Mouse (Mus musculus): ENCODE results near the gene Mob2.

The Mob2 gene

DNA sequence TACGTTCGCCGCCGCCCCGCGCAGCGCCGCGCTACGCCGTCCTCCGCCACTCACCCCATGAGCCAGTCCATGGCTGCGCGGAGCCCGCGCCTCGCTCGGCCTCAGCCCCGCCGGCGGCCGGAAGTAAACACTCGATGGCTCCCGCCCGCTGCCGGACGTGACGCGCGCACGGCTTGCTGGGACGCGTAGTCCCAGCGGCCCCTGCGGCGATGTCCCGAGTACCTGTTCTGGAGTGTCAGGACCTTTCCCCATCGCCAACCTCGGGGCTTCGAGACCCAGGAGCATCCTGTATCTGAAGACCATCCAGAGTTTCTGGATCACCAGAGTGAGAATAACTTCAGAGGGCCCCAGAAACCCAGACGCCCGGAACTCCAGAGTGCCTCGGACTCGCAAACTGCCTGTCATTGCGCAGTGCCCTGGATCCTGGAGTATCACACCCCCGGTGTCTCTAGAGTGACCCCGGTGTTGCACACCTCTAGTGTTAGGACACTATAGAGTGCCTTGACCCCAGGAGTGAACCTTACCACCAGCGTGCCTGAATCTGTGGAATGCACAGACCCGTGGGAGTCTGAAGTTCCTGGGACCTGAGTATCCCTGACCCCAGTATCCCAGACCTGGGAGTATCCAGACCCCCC lies at the start of gene Mob2:
Mob2 (minus strand) TSS at position 135 of the 635 bp plus-strand sequence.
- peak; percentile 72 for DNase-seq (ENCODE audit: low spot score)

DNA sequence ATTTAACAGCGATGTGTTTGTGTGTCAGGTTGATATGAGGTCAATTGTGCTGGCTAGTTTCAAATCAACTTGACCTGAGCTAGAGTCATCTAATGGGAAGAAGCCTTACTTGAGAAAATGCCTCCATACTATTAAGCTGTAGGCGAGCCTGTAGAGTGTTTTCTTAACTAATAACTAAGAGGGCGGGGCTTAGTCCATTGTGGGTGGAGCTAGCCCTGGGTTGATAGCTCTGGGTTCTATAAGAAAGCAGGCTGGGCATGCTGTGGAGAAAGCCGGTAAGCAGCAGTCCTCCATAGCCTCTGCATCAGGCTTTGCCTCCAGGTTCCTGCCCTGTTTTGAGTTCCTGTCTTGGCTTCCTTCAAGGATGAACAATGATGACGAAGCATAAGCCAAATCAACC lies 43.9 kb upstream of the Mob2 start:
- DNase-seq (ENCODE audit: low spot score): no peak

DNA sequence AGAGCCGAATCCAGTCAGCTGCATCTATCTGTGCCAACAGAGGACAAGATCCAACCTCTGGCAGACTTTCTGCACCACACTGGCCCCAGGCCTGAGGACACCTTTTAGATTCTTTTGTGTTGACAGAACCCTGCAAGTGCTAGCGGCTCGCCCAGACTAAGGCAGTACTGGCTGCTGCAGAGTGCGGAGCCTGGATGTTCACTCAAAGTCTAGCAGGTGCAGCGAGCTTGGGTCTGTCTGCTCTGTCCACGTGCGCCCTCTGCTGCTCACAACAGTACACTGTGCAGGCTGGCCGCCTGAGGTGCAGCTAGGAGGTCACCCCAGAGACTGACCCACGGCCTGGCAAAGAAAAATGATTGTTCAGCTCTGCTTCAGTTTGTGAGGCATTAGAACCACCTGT lies 36.9 kb upstream of the Mob2 start:
- no peak for DNase-seq (ENCODE audit: low spot score)

DNA sequence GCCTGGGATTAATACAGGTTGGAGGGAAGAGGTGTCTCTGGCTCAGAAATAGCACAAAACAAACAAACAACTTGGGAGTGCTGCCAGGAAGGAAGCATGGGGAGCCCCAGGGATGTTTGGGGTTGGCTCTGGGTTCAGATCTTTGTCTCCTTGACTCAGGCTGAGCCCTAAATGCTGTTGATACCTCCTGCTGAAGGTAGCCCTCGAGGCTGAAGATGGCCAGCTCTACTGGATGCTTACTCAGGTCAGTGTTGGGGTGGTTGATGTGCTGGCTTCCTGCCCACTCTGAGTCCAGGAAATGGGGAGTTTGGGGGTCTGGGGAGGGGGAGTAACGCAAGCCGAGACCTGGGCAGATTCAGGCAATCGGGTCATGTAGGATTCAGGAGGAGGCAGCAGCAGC lies 35.8 kb upstream of the Mob2 start:
- DNase-seq (ENCODE audit: low spot score): no peak

DNA sequence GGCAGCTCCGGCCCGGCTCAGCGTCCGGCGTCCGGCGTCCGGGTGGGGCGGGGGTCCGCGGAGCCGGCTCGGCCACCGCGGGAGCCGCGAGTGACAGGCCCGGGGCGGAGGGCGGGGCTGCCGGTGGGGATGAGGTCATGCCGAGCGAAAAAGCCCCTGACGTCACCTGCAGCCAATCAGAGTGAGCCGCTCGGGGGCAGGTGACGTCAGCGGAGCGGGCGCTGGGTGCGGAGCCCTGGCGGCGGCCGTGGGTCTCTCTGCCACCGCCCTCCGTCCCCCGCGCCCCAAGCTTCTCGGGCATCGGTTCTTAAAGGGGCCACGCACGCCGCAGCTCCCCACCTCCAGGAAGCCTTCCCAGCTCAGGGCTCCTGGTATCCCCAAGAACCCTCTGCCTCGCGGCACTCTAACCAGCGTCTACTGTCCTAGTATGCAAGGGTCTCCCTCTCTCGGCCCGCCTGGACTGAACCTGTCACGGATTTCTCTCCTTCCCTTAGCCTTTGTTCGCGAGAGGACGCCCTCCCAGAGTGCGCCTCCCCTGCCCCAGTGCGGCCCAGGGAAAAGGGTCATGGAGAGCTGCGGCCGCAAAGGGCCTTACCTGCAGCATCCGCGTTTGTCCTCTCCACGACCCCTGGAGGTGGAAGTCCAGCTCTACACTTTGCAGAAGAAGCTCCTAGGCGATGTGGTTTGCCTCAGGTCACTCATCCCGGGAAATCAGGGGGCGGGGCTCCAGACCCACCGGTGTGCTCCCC lies 34.5 kb upstream of the Mob2 start, which contains the start of gene Dusp8:
Dusp8 (minus strand) TSS at position 661 of the 749 bp plus-strand sequence.
- peak; percentile 67 for DNase-seq (ENCODE audit: low spot score)

DNA sequence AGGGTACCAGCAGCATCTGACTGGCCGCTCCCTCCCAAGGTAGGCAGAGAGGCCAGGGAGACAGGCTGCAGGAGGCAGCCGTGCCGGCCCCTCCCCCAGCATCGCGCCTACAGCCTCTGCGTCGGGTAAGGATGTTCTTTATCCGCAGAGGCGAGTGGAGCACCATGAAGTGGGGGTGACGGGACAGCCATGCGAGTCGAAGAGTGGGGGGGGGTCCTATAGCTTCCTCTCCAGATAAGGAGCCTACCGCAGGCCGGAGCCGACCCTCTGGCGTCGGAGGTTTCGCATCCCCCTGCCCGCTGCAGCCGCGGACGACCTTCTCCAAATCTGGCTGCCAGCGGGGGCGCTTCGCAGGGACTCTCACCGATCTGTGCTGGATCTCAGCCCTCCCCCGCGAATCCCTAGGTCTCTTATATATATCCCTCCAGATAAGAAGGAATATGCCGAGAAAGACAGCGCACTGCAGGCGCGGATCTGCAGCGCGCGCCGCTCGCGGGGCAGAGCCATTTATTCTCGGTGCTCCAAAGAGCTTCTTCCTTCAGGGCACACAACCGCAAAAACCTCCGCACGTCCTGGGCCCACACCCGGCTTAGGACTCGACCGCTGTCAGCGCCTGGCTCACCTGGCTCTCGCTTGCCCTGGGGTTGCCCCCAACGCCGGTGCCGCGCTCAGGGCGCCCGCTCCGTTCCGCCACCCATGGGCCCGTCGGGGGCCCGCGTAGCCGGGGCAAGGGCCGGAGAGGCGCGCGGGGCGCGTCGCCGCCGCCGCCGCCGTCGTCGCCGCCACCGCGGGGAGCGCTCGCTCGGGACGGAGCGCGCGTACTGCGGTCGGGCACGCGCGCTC lies 33.7 kb upstream of the Mob2 start:
- no peak for DNase-seq (ENCODE audit: low spot score)

DNA sequence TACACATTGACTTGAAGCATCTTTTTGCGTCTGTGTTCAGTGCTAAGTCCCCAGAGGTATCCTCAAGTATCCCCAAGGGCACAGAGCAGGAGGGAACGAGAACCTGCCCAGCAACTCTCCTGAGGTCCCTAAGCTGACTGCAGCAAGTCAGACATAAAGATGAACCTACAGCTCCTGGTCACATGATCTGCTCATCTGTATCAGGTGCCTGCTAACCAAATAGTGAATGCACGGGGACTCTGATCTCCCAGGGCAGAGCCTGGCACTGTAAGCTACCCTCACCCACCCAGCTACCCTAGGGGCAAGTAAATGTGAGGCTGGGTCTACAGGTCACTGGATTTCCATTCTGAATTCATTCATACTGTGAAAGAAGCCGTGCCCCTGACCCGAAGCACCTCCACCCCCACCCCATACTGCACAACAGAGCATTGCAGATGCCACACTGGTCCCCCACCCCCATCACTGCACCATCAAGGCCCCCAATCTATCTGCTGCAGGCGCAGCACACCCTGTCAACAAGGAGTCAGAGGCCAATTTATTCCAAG lies 32.9 kb upstream of the Mob2 start:
- DNase-seq (ENCODE audit: low spot score): no peak

DNA sequence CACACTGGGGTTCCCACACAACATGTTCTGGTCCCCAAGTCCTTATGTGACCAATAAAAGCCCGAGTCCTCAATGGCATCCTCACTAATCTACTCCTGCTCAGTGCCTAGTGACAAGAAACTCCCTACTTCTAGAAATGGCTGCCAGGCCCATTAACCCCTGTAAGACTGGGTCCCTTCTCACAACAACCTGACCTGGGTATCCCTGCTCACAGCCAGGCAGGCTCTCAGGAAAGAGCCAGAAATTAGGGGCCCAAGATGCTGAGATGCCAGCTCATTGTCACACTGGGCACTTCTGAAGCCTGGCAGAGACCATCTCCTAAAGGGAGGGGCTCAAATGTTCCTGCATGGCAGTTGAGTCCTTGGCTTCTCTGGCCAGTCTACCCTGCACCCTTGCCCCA lies 32.1 kb upstream of the Mob2 start:
- no peak for DNase-seq (ENCODE audit: low spot score)

DNA sequence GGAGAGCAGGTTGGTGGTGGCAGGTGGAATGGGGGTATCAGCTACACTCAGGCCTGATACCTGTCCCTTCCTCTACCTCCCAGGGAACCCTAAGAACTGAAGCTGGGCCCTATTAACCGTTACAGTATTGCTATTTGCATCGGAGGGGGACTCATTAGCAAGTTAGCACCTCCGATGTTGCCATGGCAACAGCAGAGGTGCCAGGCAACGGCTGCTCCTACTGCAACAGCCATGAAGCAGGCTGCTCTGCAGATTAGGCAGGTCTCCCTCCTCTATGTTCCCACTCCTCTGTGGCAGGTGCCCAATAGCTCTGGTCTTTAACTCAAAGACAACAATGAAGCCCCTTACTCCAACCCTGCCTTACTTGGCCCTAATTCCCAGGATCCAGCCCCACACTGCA lies 31.0 kb upstream of the Mob2 start:
- no peak for DNase-seq (ENCODE audit: low spot score)

DNA sequence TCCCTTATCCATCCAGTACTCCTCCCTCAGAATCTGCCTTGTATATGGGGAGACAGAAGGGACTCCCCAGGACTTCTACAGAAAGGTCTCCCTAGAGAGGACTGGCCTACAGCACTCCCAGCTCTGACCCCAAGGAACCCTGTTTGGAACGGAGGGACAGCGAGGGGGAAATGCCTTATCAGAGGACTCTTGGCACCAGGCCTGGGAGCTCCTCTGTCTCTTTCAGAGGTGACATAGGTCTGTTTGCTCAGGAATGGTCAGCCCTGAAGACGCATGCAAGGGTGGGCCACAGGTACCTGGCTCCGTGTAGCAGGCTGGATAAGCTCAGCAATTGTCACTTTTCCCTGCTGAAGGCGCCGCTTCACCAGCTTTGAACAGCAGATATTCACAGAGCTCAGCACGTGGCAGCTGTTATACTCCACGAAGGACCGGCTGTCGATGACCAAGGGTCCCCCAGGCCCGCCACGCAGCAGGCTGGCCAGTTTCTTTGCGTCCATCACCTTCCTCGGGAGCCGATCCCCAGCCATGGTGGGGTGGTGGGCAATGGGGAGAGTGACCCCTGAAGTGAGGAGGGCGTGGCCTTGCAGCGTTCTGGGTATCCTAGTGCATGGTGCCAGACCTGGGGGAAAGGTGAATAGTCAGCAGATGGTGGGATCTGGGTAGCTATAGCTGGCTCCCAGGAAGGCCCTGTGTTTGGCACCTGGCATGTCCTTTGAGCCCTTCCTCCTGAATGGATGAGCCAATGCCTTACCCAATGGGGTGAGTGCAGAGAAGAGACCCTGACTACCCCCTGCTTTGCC lies 29.0 kb upstream of the Mob2 start:
- DNase-seq (ENCODE audit: low spot score): no peak

DNA sequence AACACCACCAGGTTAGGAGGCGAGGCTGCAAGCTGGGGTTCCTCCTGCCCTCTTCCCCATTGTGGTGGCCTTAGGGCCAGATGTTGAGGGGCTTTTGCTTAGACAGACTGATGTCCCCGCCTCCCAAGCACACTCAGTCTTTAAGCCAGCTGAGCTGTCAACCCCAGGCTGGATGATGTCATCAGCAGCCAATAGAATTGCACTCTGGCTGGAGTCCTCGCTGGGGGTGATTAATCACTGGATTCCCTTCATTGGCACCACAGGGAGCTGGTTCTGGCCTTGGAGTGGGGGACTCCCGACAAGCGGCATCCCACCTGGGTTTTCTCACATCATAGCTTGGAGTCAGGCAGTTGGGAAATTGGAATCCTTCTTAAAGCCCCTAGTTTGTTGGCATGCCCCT lies 28.0 kb upstream of the Mob2 start:
- no peak for DNase-seq (ENCODE audit: low spot score)

DNA sequence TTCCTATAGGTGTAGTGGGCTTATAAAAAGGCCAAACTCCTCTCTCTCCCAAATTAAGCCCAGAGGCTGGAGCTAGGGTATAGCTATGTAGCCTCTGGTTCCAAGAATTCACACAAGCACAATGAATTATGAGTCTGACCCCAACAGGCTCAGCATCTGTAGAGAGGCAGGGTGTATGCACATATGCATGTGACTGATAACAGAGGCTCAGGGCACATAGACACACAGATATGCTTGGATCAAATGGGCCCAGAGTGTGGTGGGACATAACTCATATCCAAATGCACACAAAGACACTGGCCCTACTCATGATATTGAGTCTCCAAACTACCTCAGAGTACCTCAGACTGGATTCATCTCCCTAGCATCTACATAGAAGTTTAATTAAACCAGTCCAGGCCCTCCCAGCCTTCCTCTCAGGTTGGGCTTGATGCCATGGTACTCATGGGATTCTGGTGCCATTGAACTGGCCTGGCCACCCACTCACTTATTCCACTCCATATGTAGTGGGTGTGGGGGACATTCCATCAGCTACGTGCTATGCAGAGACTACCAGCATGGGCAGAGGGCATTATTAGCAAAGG lies 26.3 kb upstream of the Mob2 start:
- DNase-seq (ENCODE audit: low spot score): no peak

DNA sequence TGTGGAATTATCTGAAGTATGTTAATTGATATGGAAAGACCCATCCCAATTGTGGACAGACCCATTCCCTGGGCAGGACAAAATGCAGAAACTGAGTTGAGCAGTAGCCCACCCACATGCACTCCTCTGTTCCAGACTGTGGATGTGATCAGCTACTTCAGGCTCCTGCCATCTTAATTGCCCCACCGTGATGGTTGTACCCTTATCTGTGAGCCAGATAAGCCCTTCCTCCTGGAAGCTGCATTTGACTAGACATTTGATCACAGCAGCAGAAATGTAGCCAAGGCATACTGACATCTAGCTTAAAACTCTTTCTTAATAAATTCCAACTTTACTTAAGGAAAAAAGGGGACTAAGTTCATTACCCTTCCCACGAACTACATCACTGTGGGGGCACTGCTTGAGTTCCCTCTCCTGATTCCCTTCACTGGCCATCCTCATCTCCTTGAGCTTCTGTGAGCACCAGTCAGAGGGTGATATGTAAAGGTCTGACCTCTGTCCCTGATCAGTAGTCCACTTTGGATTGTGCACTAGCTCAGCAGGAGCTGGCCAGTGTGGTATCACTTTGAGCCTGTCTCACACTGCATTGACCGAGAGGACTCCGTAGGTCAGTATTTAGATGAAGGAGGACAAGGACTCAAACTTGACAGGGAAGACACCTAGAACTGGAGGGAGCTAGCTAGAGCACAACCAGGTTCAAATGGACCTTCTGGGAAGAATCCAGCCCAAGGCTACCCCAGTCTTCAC lies 25.5 kb upstream of the Mob2 start:
- no peak for DNase-seq (ENCODE audit: low spot score)

DNA sequence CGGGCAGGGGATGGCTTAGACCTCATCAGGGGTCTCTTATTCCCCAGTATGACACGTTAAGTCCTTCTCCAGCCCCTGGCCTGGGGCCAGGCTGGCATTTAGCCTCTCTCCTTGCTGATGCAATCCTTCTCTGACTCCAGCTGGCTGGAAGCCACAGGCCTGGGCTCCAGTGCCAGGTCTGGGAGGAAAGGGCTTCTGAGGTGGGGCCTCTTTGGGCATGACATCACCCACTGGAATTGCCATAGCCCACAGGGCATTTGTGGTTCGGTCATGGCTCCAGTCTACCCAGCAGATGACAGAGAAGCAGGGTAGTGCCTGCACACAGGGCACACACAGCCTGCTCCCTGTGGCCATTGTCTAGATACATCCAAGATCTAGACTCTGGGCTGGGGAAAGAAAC lies 24.0 kb upstream of the Mob2 start:
- no peak for DNase-seq (ENCODE audit: low spot score)

DNA sequence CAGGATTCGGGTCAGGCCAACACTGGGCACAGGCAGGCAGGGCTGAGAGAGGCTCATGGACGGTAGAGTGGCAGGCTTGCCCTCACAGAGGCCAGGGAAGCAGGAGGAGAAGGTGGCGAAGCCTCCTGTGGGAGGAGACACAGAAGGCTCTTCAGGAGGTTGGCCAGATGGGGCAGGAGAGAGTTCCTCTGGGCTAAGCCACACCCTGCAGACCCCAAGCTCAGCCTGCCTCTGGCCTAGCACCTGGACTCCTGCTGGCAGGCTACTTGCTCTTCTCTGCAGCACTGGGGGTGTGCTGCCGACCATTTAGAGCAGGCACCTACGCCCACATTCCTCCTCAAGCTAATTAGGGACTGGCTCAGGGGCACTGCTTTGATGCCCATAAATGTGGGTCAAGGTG lies 23.5 kb upstream of the Mob2 start:
- DNase-seq (ENCODE audit: low spot score): no peak

DNA sequence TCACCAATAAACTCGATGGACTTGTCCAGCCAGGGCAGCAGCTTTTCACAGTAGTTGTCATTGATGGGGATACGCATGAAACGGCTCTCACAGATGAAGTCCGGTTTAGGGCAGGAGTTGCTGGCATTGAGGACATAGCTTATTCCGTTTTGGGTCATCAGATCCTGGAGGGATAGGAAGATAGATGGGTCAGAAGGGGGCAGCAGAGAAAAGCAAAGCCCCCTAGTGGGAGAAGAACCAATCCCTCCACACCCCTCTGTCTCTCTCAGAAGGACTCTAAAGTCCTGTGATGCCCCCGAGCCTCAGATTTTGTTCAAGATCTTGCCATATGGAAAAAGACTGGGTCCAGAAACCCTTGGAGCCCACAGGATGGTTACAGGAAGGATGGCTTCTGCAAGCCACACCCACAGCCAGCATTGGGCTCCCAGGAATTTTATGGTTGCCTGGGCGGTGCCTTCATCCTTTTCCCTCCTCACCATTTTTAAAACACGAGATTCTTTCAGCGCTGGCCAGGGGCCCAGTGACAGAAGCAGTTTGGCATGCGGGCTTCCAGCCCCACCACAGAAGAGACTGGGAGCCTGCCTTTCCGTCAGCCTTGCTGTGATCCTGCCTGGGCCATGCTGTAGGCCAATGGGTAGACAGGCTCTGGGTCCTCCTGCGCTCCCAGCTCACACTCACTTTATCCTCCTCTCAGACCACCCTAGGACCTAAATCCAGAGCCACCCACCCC lies 22.9 kb upstream of the Mob2 start:
- DNase-seq (ENCODE audit: low spot score): no peak

DNA sequence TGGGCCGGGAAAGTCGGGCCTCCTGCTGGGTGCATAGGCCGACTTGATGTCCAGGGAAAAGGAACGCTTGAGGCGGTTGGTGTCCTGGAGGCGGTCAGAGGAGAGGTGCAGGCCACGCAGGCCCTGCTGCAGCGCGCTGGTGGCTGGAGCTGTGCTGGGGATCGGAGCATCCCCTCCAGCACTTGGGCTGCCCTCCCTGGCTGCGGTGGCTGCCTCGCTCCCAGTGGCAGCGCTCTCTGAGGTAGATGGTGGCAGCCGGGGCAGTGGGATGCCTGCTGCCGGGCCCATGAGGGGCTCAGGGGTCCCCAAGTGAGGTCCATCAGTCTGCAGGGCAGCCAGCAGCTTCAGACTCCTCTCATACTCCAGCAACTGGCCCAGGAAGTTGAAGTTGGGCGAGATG lies 21.7 kb upstream of the Mob2 start:
- DNase-seq (ENCODE audit: low spot score): no peak

DNA sequence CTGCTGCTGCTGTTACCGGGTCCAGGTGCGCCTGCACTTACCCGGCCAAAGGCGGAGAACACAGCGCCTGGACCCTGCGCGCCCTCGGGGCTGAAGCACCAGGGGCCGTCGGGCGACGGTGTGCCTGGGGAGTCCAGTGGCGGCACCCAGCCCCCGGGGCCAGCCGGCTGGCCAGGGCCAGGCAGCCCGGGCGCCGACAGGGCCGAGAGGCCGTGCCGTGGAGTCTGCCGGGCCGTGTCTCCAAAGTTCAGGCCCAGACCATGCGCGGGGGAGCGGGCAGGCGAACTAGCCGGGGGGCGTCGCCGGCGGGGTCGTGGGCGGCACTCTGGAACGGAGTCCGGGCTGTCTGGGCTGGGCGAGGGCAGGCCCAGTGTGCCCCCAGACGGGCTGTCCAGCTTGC lies 21.3 kb upstream of the Mob2 start:
- no peak for DNase-seq (ENCODE audit: low spot score)

DNA sequence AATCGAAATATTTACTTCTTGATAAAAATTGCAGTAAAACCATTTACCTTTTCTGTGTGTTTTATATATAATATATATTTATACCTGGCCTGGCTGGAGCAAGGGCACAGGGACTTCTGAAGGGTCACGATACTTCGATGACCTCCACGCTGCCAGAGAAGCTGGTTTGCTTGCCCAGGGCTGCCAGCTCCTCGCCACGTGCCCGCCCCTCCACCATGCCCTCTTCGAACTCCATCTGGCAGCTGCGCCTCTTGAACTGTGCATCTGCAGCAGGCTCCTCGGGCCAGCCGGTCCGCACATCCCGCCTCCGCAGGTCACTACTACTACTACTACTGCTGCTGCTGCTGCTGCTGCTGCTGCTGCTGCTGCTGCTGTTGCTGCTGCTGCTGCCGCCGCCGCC lies 20.9 kb upstream of the Mob2 start:
- no peak for DNase-seq (ENCODE audit: low spot score)

DNA sequence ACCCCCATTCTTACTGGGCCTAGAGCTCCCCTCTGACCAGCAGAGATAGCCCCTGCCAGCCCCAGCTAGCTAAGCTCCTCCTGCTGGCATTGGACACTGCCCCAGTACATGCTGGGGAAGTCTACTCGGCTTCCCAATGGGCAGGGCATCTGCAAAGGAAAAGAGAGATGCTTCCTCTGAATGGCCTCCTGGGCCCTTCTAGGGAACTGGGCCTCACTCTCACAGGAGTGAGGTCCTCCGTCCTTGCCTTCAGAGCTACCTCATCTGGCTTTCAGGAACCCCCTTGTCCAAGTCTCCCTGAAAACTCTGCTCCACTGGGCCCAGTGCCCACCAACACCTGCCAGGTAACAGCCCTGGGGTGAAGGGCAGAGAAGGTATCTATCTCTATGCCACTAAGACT lies 20.0 kb upstream of the Mob2 start:
- no peak for DNase-seq (ENCODE audit: low spot score)
